Mouse (Mus musculus) kidney, postnatal 0 days (tissue): ENCODE measurements around the gene Adgrb2. TPM values are rescaled to one million over a fixed set of nuclear protein-coding genes. Genes with fewer than 3 reads are reported as not detected.

Experiments
- ATAC-seq: fragments of 200-750 bp; cut with Nextera tagmentation; replicated peaks from 2 replicates; pipeline ENCODE4 v1.8.0; 2017; ENCODE audit warnings: low read depth, moderate number of reproducible peaks, moderate TSS enrichment, moderate library complexity; ENCODE audit not compliant: low FRiP score
- DNase-seq: peaks from one replicate; pipeline ENCODE4 v3.0.0-alpha.2; 2016; ENCODE audit warnings: low spot score
- H3K27ac ChIP-seq: fragments of 300-500 bp; sonication (generic); 2 replicates; pipeline ENCODE4 v1.5.1; 2014; ENCODE audit warnings: mild to moderate bottlenecking
- H3K27me3 ChIP-seq: fragments of 300-500 bp; sonication (generic); 2 replicates; pipeline ENCODE4 v1.6.1; 2014; ENCODE audit warnings: low read length, mixed read lengths; ENCODE audit not compliant: insufficient read depth
- H3K36me3 ChIP-seq: fragments of 300-500 bp; sonication (generic); 2 replicates; pipeline ENCODE4 v1.6.1; 2014; ENCODE audit warnings: low read length, mixed read lengths; ENCODE audit not compliant: insufficient read depth
- H3K4me1 ChIP-seq: fragments of 300-500 bp; sonication (generic); replicated peaks from 2 replicates; pipeline ENCODE4 v1.6.1; 2014; ENCODE audit warnings: antibody characterized with exemption, low read length, mixed read lengths; ENCODE audit not compliant: insufficient read depth
- H3K4me2 ChIP-seq: fragments of 300-500 bp; sonication (generic); 2 replicates; pipeline ENCODE4 v1.6.1; 2014; ENCODE audit warnings: mild to moderate bottlenecking, low read length, moderate library complexity, mixed read lengths
- H3K4me3 ChIP-seq: fragments of 300-500 bp; sonication (generic); replicated peaks from 2 replicates; pipeline ENCODE4 v1.5.1; 2014; ENCODE audit warnings: low read depth, low read length
- H3K9ac ChIP-seq: fragments of 300-500 bp; sonication (generic); 2 replicates; pipeline ENCODE4 v1.6.1; 2014; ENCODE audit warnings: low read depth, low read length
- H3K9me3 ChIP-seq: fragments of 300-500 bp; sonication (generic); replicated peaks from 2 replicates; pipeline ENCODE4 v1.6.1; 2016; ENCODE audit warnings: low read length, inconsistent platforms, mixed read lengths
- CTCF ChIP-seq: IDR thresholded peaks from 2 replicates; pipeline ENCODE4 v1.5.1; 2016; ENCODE audit warnings: antibody characterized with exemption, low read depth, mild to moderate bottlenecking, moderate library complexity
- WGBS: fragments of 180-500 bp; shearing (Covaris S2); extraction: QIAGEN DNeasy Blood & Tissue Kit; methylation state at CpG from one replicate; pipeline ENCODE4 v1.1.7; 2014; 5-methylcytosine and 5-hydroxymethylcytosine counted together
- polyA plus RNA-seq: library from polyadenylated mRNA; unstranded; fragments of >200 nt; fragmentation: Nextera tagmentation; extraction: Ambion mirVana; gene quantifications from 2 replicates; pipeline ENCODE4 v1.2.1, GENCODE M21; 2015

The Adgrb2 gene
- polyA plus RNA-seq, 1 experiment from 2014 or later = 1.8 TPM

DNA sequence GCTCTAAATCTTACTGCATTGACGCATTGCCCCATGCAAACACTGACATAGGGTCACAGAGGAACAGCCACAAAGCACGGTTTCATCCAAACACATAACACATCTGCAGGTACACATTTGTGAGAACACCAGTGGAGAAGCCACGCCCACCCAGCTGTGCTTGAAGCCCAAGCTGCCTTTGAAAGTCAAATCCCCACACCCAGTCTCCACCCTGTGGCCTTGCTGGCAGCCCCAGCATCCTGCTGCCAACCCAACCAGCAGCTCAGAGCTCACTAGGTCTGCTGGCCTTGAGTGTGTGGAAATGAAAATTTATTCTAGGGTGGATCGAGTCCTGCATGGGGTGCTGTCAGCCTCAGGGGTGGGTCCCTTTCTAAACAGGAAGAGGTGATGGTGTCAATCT, 7.4 kb upstream of the Adgrb2 start:
- no peak for ATAC-seq
- no peak for TF ChIP-seq CTCF

DNA sequence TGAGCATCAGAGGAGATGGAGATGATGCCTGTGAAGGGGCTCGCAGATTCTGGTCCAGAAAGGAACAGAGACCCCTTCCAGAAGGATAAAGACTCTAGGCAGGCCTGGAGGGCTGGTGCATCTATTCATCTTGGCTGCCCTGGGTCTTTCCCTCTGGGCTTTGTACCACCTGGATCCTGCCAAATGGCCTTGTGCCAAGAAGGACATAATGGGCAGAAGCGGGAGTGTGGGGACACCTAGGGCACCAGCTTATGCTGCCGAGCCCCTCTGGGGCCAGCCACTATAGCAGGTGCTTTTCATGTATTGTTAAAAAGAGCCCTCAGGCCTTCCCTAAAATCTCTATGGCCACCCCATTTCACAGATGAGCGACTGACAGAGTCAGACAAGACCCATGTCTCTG, 6.4 kb upstream of the Adgrb2 start:
- Histone ChIP-seq H3K4me3 (no peak overlapping the region), H3K9me3 (no peaks in the 10 kb centered on the region), H3K4me1 (0 out of 2 replicates have a peak, but pooled peaks cover 7% of the 10 kb centered on the region), H3K4me2 (no peak overlapping the region), H3K36me3 (no peaks in the 10 kb centered on the region), H3K27me3 (peaks cover under 1% of the 10 kb centered on the region; the same call in 1 of the 2 replicates), H3K27ac (no peak overlapping the region), H3K9ac (no peak overlapping the region)
- 64% methylated on average over 4 of the region's 4 CpGs for WGBS
- TF ChIP-seq CTCF = no peak
- ATAC-seq (no peak), DNase-seq (no peak)

More for the DNA sequence above, 7.4 kb upstream of the Adgrb2 start:
- H3K27me3 ChIP-seq = no peaks in the 10 kb centered on the region
- no peak overlapping the region for H3K4me2 ChIP-seq
- 58% methylated on average over 4 of the region's 4 CpGs for WGBS
- no peak overlapping the region for H3K4me3 ChIP-seq
- H3K4me1 ChIP-seq = 0 out of 2 replicates have a peak, but pooled peaks cover 7% of the 10 kb centered on the region
- H3K36me3 ChIP-seq = no peaks in the 10 kb centered on the region
- DNase-seq = no peak
- no peak overlapping the region for H3K27ac ChIP-seq
- H3K9ac ChIP-seq = no peak overlapping the region
- no peaks in the 10 kb centered on the region for H3K9me3 ChIP-seq

DNA sequence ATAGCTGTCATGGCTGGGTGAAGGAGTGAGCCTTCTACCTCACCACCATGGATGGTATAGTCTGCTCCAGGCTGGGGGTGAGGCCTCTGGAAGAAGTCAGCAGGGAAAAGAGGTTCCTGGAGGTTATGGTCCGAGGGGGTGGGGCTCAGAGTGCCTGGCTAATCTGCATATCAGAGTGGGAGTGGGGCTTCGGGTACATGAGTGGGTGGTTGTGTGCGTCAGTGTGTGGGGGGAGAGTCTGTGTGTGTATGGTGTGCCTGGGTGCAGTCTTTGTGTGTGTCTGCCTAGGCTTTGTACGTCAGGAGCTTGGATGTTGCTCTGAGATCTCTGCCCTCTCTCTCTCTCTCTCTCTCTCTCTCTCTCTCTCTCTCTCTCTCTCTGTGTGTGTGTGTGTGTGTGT, 5.7 kb upstream of the Adgrb2 start:
- no peak overlapping the region for H3K4me2 ChIP-seq
- no peak for DNase-seq
- no peak overlapping the region for H3K27ac ChIP-seq
- no peaks in the 10 kb centered on the region for H3K36me3 ChIP-seq
- peaks cover 7% of the 10 kb centered on the region; the same call in 1 of the 2 replicates for H3K4me1 ChIP-seq
- WGBS = 53% methylated on average over 4 of the region's 4 CpGs
- no peak; the same call in 1 of the 2 replicates for ATAC-seq
- no peak for TF ChIP-seq CTCF
- H3K9me3 ChIP-seq = no peaks in the 10 kb centered on the region
- H3K9ac ChIP-seq = no peak overlapping the region
- H3K27me3 ChIP-seq = peaks cover 5% of the 10 kb centered on the region; the same call in 1 of the 2 replicates
- no peak overlapping the region for H3K4me3 ChIP-seq

GRCm38 (mm10) chr4:129981657-129982056, 3.0 kb upstream of the Adgrb2 start:
- no peak overlapping the region for H3K4me2 ChIP-seq
- peaks cover 13% of the 10 kb centered on the region for H3K4me1 ChIP-seq
- no peaks in the 10 kb centered on the region for H3K9me3 ChIP-seq
- TF ChIP-seq CTCF = no peak
- H3K36me3 ChIP-seq = no peaks in the 10 kb centered on the region
- WGBS = 24% methylated on average over 11 of the region's 11 CpGs
- DNase-seq (peak; percentile 39), ATAC-seq (no peak)
- peaks cover 16% of the 10 kb centered on the region for H3K27me3 ChIP-seq
- no peak overlapping the region for H3K9ac ChIP-seq
- no peak overlapping the region for H3K4me3 ChIP-seq
- no peak overlapping the region for H3K27ac ChIP-seq

DNA sequence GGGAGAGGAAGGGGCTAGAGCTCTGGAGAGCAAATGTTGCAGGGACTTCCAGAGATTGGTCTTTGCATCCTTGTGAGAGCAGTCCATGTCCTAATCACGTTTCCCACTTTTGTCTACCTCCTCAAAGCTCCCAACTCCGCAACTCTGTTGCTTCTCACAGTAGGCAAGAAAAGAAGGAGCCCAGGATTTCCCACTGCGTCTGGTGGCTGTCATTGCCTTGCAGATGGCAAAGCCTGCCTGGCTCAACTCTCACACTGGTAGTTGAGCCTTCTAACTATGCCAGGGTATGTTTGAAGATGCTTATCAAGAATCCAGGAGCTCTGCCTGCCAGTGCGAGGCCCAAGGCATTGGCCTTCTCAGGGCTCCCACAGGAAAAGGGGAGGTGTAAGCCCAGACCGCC, 1.6 kb upstream of the Adgrb2 start:
- no peak overlapping the region for H3K27ac ChIP-seq
- H3K27me3 ChIP-seq = peaks cover 24% of the 10 kb centered on the region
- H3K36me3 ChIP-seq = no peaks in the 10 kb centered on the region
- H3K9me3 ChIP-seq = no peaks in the 10 kb centered on the region
- no peak for TF ChIP-seq CTCF
- no peak overlapping the region for H3K4me2 ChIP-seq
- DNase-seq (no peak), ATAC-seq (no peak)
- H3K4me1 ChIP-seq = peaks cover 16% of the 10 kb centered on the region
- no peak overlapping the region for H3K4me3 ChIP-seq
- 36% methylated on average over 5 of the region's 5 CpGs for WGBS
- no peak overlapping the region for H3K9ac ChIP-seq

GRCm38 (mm10) chr4:129983764-129984420, 778 bp upstream of the Adgrb2 start:
- ATAC-seq = 0 out of 2 replicates have a peak, but pooled peaks have one; percentile 14
- 4% methylated on average over 14 of the region's 15 CpGs for WGBS
- H3K27me3 ChIP-seq = peaks cover 30% of the 10 kb centered on the region

More at GRCm38 (mm10) chr4:129983764-129984420, 778 bp upstream of the Adgrb2 start:
- peak; percentile 74 for DNase-seq
- H3K36me3 ChIP-seq = no peaks in the 10 kb centered on the region
- no peak overlapping the region for H3K27ac ChIP-seq
- H3K9me3 ChIP-seq = no peaks in the 10 kb centered on the region
- H3K4me1 ChIP-seq = peaks cover 16% of the 10 kb centered on the region
- H3K4me2 ChIP-seq = peak overlapping the region; percentile 93
- peak; percentile 75 for TF ChIP-seq CTCF
- 0 out of 2 replicates have a peak overlapping the region, but pooled peaks have one; percentile 56 for H3K9ac ChIP-seq
- H3K4me3 ChIP-seq = peak overlapping the region; percentile 51
